Mouse (Mus musculus) stomach, embryonic 14.5 days (tissue): ENCODE data around the gene Asic4. TPM values are rescaled to one million over a fixed set of nuclear protein-coding genes. Genes with fewer than 3 reads are reported as not detected.

ENCODE experiments used
- ATAC-seq: fragments of 200-750 bp; cut with Nextera tagmentation; 2 replicates; pipeline ENCODE4 v1.8.0; 2017; ENCODE audit warnings: low read depth, moderate TSS enrichment; ENCODE audit not compliant: insufficient number of reproducible peaks, insufficient read depth, low FRiP score
- H3K27ac ChIP-seq: fragments of 300-500 bp; sonication (generic); 2 replicates; pipeline ENCODE4 v1.5.1; 2014; ENCODE audit warnings: mild to moderate bottlenecking, low read length, moderate library complexity, mixed read lengths
- H3K27me3 ChIP-seq: fragments of 300-500 bp; sonication (generic); 2 replicates; pipeline ENCODE4 v1.6.1; 2014; ENCODE audit warnings: low read length, control low read depth, mixed read lengths; ENCODE audit not compliant: control insufficient read depth, insufficient read depth
- H3K36me3 ChIP-seq: fragments of 300-500 bp; sonication (generic); 2 replicates; pipeline ENCODE4 v1.6.1; 2014; ENCODE audit warnings: mild to moderate bottlenecking, control low read depth, low read length, moderate library complexity, mixed read lengths; ENCODE audit not compliant: control insufficient read depth, insufficient read depth
- H3K4me1 ChIP-seq: fragments of 300-500 bp; sonication (generic); 2 replicates; pipeline ENCODE4 v1.6.1; 2014; ENCODE audit warnings: low read length, control low read depth, mixed read lengths; ENCODE audit not compliant: control insufficient read depth, insufficient read depth
- H3K4me2 ChIP-seq: fragments of 300-500 bp; sonication (generic); replicated peaks from 2 replicates; pipeline ENCODE4 v1.6.1; 2014; ENCODE audit warnings: low read depth, low read length, control low read depth
- H3K4me3 ChIP-seq: fragments of 300-500 bp; sonication (generic); 2 replicates; pipeline ENCODE4 v1.5.1; 2014; ENCODE audit warnings: low read depth, low read length, control low read depth
- H3K9ac ChIP-seq: fragments of 300-500 bp; sonication (generic); replicated peaks from 2 replicates; pipeline ENCODE4 v1.6.1; 2014; ENCODE audit warnings: low read depth, mild to moderate bottlenecking, control low read depth, low read length, moderate library complexity, mixed read lengths
- H3K9me3 ChIP-seq: fragments of 300-500 bp; sonication (generic); 2 replicates; pipeline ENCODE4 v1.6.1; 2016; ENCODE audit warnings: low read depth, low read length, control low read depth; ENCODE audit not compliant: control insufficient read depth
- WGBS: fragments of 180-500 bp; shearing (Covaris S2); extraction: QIAGEN DNeasy Blood & Tissue Kit; methylation state at CpG from one replicate; pipeline ENCODE4 v1.1.7; 2014; 5-methylcytosine and 5-hydroxymethylcytosine counted together
- polyA plus RNA-seq: library from polyadenylated mRNA; unstranded; fragments of >200 nt; fragmentation: Nextera tagmentation; extraction: Ambion mirVana; gene quantifications from 2 replicates; pipeline ENCODE4 v1.2.1, GENCODE M21; 2014

The Asic4 gene
- polyA plus RNA-seq, 1 experiment from 2014 or later, result 0.16 TPM

GRCm38 (mm10) chr1:75438782-75439181 is 11.5 kb upstream of the Asic4 start:
- no peak overlapping the region for H3K4me3 ChIP-seq
- no peak overlapping the region for H3K4me2 ChIP-seq
- no peaks in the 10 kb centered on the region for H3K27me3 ChIP-seq
- H3K36me3 ChIP-seq, result peaks cover 9% of the 10 kb centered on the region; the same call in 1 of the 2 replicates
- no peak overlapping the region for H3K27ac ChIP-seq
- ATAC-seq, result no peak
- no peak overlapping the region for H3K9ac ChIP-seq
- WGBS, result 78% methylated on average over 8 of the region's 9 CpGs
- H3K4me1 ChIP-seq, result peaks cover 11% of the 10 kb centered on the region; the same call in 1 of the 2 replicates
- no peaks in the 10 kb centered on the region for H3K9me3 ChIP-seq

- Histone ChIP-seq H3K4me3 (no peak overlapping the region), H3K4me1 (peaks cover 15% of the 10 kb centered on the region; the same call in 1 of the 2 replicates), H3K9me3 (no peaks in the 10 kb centered on the region), H3K27ac (no peak overlapping the region), H3K4me2 (no peak overlapping the region), H3K36me3 (peaks cover 9% of the 10 kb centered on the region; the same call in 1 of the 2 replicates), H3K9ac (no peak overlapping the region), H3K27me3 (no peaks in the 10 kb centered on the region; the same call in 1 of the 2 replicates)
- WGBS, result 96% methylated on average over 7 of the region's 7 CpGs
- ATAC-seq, result no peak
These were observed 9.6 kb upstream of the Asic4 start for GRCm38 (mm10) chr1:75440661-75441060.

GRCm38 (mm10) chr1:75441471-75441996 is 8.7 kb upstream of the Asic4 start:
- Histone ChIP-seq H3K4me3 (no peak overlapping the region), H3K4me2 (no peak overlapping the region), H3K9ac (no peak overlapping the region), H3K9me3 (no peaks in the 10 kb centered on the region), H3K27me3 (peaks cover 3% of the 10 kb centered on the region; the same call in 1 of the 2 replicates), H3K36me3 (peaks cover 9% of the 10 kb centered on the region; the same call in 1 of the 2 replicates), H3K27ac (no peak overlapping the region), H3K4me1 (peaks cover 17% of the 10 kb centered on the region; the same call in 1 of the 2 replicates)
- WGBS, result 87% methylated on average over 15 of the region's 15 CpGs
- no peak for ATAC-seq

GRCm38 (mm10) chr1:75442171-75442570 is 8.1 kb upstream of the Asic4 start:
- no peak overlapping the region for H3K4me3 ChIP-seq
- H3K27ac ChIP-seq, result no peak overlapping the region
- H3K4me2 ChIP-seq, result no peak overlapping the region
- 85% methylated on average over 9 of the region's 9 CpGs for WGBS
- ATAC-seq, result no peak
- peaks cover 17% of the 10 kb centered on the region; the same call in 1 of the 2 replicates for H3K4me1 ChIP-seq
- H3K9ac ChIP-seq, result no peak overlapping the region
- peaks cover 9% of the 10 kb centered on the region; the same call in 1 of the 2 replicates for H3K36me3 ChIP-seq
- no peaks in the 10 kb centered on the region for H3K9me3 ChIP-seq
- peaks cover 3% of the 10 kb centered on the region; the same call in 1 of the 2 replicates for H3K27me3 ChIP-seq

- no peak overlapping the region for H3K27ac ChIP-seq
These were observed 7.4 kb upstream of the Asic4 start for GRCm38 (mm10) chr1:75442811-75443210.

GRCm38 (mm10) chr1:75443247-75444024 is 6.8 kb upstream of the Asic4 start:
- Histone ChIP-seq H3K4me2 (no peak overlapping the region), H3K9me3 (no peaks in the 10 kb centered on the region), H3K9ac (no peak overlapping the region), H3K27me3 (peaks cover 3% of the 10 kb centered on the region; the same call in 1 of the 2 replicates), H3K27ac (no peak overlapping the region), H3K36me3 (peaks cover 9% of the 10 kb centered on the region; the same call in 1 of the 2 replicates), H3K4me1 (peaks cover 23% of the 10 kb centered on the region; the same call in 1 of the 2 replicates), H3K4me3 (no peak overlapping the region)
- ATAC-seq, result no peak
- 40% methylated on average over 13 of the region's 13 CpGs for WGBS

More at GRCm38 (mm10) chr1:75442811-75443210, 7.4 kb upstream of the Asic4 start:
- Histone ChIP-seq H3K4me2 (no peak overlapping the region), H3K36me3 (peaks cover 9% of the 10 kb centered on the region; the same call in 1 of the 2 replicates), H3K9ac (no peak overlapping the region), H3K27me3 (peaks cover 3% of the 10 kb centered on the region; the same call in 1 of the 2 replicates), H3K9me3 (no peaks in the 10 kb centered on the region), H3K4me3 (no peak overlapping the region), H3K4me1 (peaks cover 21% of the 10 kb centered on the region; the same call in 1 of the 2 replicates)
- no peak for ATAC-seq
- 57% methylated on average over 8 of the region's 8 CpGs for WGBS

GRCm38 (mm10) chr1:75444208-75444607 is 6.0 kb upstream of the Asic4 start:
- no peaks in the 10 kb centered on the region for H3K9me3 ChIP-seq
- H3K36me3 ChIP-seq, result peaks cover 9% of the 10 kb centered on the region; the same call in 1 of the 2 replicates
- no peak overlapping the region for H3K4me2 ChIP-seq
- ATAC-seq, result no peak
- H3K9ac ChIP-seq, result no peak overlapping the region
- peaks cover 7% of the 10 kb centered on the region for H3K27me3 ChIP-seq
- peaks cover 30% of the 10 kb centered on the region; the same call in 1 of the 2 replicates for H3K4me1 ChIP-seq
- H3K27ac ChIP-seq, result no peak overlapping the region
- WGBS, result 43% methylated on average over 3 of the region's 3 CpGs
- no peak overlapping the region for H3K4me3 ChIP-seq

GRCm38 (mm10) chr1:75445141-75445701 is 5.0 kb upstream of the Asic4 start:
- H3K4me1 ChIP-seq, result peaks cover 37% of the 10 kb centered on the region; the same call in 1 of the 2 replicates
- no peak overlapping the region for H3K27ac ChIP-seq
- H3K4me2 ChIP-seq, result peak overlapping the region; percentile 24; the same call in 1 of the 2 replicates
- peaks cover 8% of the 10 kb centered on the region; the same call in 1 of the 2 replicates for H3K36me3 ChIP-seq
- ATAC-seq, result no peak
- H3K9ac ChIP-seq, result no peak overlapping the region
- H3K27me3 ChIP-seq, result peaks cover 17% of the 10 kb centered on the region
- H3K9me3 ChIP-seq, result no peaks in the 10 kb centered on the region
- no peak overlapping the region for H3K4me3 ChIP-seq
- WGBS, result 19% methylated on average over 9 of the region's 9 CpGs
